Mouse (Mus musculus): ENCODE results near the gene Med16. TPM values are rescaled to one million over a fixed set of nuclear protein-coding genes. Genes with fewer than 3 reads are reported as not detected.
A peak's percentile ranks its signal among the peaks of the same experiment; 100 is the strongest.

Gene Med16
- polyA plus RNA-seq, 1 experiment from 2014 or later, result 55.3 TPM

DNA sequence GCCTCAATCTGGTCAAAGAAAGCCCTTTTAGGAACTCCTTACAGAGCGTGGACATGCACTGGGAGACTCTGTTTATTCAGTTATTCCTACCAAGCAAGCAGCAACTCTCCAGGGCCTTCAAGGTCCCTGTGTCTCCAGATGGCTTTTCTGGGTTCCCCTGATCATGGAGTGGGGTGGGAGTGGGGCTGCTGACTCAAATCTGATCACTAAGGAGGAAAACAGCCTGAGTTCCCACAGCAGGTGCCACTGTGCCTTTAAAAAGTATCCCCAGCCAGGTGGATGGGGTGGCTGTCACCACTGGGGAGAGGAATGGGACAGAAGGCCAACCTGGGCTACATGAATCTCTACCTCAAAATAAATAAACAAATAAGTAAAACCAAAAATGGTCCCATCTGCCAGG is 34.3 kb upstream of the Med16 start:
- H3K4me1 ChIP-seq (replicated peaks), result peaks cover 37% of the 10 kb centered on the region
- no peak overlapping the region for H3K27ac ChIP-seq
- no peaks in the 10 kb centered on the region for H3K9me3 ChIP-seq
- no peak overlapping the region for H3K4me3 ChIP-seq
- H3K9ac ChIP-seq, result no peak overlapping the region
- 94% methylated on average over 1 of the region's 1 CpGs for WGBS
- no peak for ATAC-seq (ENCODE audit: low FRiP score)
- H3K36me3 ChIP-seq, result peaks cover 28% of the 10 kb centered on the region
- H3K27me3 ChIP-seq, result no peaks in the 10 kb centered on the region
- no peak overlapping the region for H3K4me2 ChIP-seq

DNA sequence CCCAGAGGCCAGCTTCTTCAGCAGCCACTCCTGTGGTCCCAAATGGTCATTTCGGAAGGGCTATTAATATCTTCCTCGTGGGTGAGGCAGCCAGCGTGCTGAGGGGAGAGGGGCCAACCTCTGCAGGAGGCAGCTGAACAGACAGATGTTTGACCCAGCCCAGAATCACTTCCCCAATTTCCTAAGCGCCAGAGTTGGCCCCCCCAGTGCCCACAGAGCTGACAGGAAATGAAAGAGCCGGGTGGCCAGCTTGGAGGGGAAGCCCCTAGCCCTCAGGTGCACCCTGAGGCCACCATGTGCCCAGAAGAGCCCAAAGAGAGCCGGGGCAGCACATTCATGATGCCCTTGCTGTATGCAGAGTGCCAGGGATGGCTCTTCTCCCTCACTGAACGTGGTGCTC is 32.0 kb upstream of the Med16 start:
- no peak for ATAC-seq (ENCODE audit: low FRiP score)
- Histone ChIP-seq H3K9me3 (no peaks in the 10 kb centered on the region), H3K4me1 (replicated peaks) (peaks cover 42% of the 10 kb centered on the region), H3K4me2 (no peak overlapping the region), H3K36me3 (peaks cover 24% of the 10 kb centered on the region), H3K9ac (no peak overlapping the region), H3K27ac (no peak overlapping the region), H3K27me3 (no peaks in the 10 kb centered on the region), H3K4me3 (no peak overlapping the region)
- 71% methylated on average over 7 of the region's 7 CpGs for WGBS

DNA sequence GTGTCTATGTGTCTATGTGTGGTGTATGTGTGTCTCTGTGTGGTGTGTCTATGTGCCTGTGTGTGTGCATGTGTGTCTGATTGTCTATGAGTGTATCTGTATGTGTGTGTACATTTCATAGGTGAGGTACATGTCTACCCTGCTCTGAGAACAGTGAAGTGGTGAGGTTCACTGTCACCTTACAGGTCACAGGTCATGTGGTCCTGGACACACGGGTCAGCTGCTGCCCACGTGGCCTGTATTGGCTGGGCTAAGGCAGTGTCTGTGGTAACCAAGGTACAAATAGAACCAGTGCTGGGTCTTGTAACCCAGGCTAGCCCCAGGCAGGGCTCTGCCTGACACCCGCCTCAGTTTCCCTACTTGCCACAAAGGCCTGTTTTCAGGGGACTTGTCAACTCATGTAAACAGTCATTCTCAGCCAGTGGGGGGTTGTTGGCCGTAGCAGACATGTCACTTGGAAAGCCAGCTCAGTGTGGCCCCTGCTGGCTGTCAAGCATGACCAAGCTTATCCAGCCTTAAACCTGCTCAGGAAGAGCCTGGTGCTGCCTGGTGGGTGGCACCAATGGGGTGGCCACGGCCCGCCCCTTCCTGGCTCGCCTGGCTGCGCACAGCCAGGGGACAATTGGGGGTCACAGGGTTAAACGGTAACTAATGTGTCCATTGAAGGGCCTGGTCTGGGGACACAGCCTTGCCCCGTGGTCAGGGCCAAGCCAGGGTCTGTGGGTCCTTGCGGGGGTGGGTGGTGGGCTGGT is 29.2 kb upstream of the Med16 start:
- no peak overlapping the region for H3K4me3 ChIP-seq
- H3K27ac ChIP-seq, result no peak overlapping the region
- H3K9me3 ChIP-seq, result no peaks in the 10 kb centered on the region
- WGBS, result 30% methylated on average over 11 of the region's 11 CpGs
- peaks cover 51% of the 10 kb centered on the region for H3K4me1 ChIP-seq (replicated peaks)
- ATAC-seq (ENCODE audit: low FRiP score), result no peak
- H3K27me3 ChIP-seq, result no peaks in the 10 kb centered on the region
- H3K4me2 ChIP-seq, result no peak overlapping the region
- H3K9ac ChIP-seq, result peak overlapping the region; percentile 0; the same call in 1 of the 2 replicates
- H3K36me3 ChIP-seq, result peaks cover 30% of the 10 kb centered on the region

DNA sequence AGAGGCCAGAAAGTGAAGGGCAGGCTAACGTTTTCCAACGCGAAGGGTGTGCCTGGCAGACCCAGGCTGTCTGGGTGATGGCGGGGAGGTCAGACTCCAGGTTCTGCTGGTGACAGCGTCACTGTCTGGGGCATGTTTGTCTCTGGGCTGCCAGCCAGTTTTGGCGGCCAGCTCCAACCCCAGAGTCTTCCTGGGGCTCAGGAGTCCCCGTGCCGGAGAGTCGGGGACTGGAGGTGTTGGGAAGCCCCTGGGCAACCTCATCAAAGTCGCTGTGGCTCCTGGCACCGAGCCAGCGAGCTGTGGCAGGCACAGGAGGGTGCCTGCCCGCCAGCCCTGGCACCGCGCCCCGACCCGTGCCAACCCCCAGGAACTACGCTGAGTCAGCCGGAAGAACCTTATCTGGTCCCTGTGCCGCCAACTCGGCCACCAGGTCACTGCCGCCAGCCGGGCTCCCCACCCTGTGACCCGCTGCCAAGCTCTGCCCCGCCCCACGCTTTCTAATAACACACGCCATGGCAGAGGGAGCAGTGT is 28.3 kb upstream of the Med16 start:
- Histone ChIP-seq H3K9ac (peak overlapping the region; percentile 0; the same call in 1 of the 2 replicates), H3K4me1 (replicated peaks) (peaks cover 61% of the 10 kb centered on the region), H3K36me3 (peaks cover 36% of the 10 kb centered on the region), H3K9me3 (no peaks in the 10 kb centered on the region), H3K4me3 (no peak overlapping the region), H3K4me2 (peak overlapping the region; percentile 15; the same call in 1 of the 2 replicates), H3K27ac (peak overlapping the region; percentile 44; the same call in 1 of the 2 replicates), H3K27me3 (no peaks in the 10 kb centered on the region)
- ATAC-seq (ENCODE audit: low FRiP score), result 0 out of 2 replicates have a peak, but pooled peaks have one; percentile 1
- 53% methylated on average over 27 of the region's 27 CpGs for WGBS

DNA sequence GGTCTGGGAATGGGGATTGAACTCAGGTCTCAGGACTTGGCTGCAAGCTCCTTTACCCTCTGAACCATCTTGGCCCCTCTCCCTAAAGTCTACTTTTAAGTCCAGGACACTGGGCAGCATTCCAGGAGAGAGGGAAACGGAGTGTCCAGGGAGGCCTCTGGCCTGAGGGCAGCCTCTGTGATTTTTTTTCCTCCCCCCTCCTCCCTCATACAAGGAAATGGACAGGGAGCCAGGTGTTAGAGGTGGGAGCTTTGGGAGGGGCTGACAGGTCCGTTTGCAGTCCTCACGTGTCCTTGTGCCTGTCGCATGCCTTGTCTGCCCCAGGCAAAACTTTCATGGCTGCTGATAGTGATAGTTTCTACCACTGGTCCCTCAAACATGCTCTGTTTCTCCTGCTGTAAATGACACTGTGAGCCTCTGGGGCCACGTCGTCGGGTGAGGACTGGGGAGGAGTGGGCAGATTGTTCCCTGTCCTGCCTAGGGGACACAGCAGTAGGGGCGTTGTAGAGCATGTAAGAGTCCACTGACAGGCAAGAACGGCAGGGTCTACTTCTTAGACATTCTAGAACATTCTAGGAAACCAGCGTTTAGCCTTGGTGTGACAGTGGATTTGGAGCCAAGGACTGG is 27.7 kb upstream of the Med16 start:
- Histone ChIP-seq H3K27me3 (no peaks in the 10 kb centered on the region), H3K4me3 (no peak overlapping the region), H3K4me1 (replicated peaks) (peaks cover 65% of the 10 kb centered on the region), H3K9me3 (no peaks in the 10 kb centered on the region), H3K36me3 (peaks cover 36% of the 10 kb centered on the region), H3K27ac (peak overlapping the region; percentile 44; the same call in 1 of the 2 replicates), H3K9ac (peak overlapping the region; percentile 5; the same call in 1 of the 2 replicates), H3K4me2 (peak overlapping the region; percentile 15; the same call in 1 of the 2 replicates)
- 77% methylated on average over 10 of the region's 10 CpGs for WGBS
- ATAC-seq (ENCODE audit: low FRiP score), result no peak

DNA sequence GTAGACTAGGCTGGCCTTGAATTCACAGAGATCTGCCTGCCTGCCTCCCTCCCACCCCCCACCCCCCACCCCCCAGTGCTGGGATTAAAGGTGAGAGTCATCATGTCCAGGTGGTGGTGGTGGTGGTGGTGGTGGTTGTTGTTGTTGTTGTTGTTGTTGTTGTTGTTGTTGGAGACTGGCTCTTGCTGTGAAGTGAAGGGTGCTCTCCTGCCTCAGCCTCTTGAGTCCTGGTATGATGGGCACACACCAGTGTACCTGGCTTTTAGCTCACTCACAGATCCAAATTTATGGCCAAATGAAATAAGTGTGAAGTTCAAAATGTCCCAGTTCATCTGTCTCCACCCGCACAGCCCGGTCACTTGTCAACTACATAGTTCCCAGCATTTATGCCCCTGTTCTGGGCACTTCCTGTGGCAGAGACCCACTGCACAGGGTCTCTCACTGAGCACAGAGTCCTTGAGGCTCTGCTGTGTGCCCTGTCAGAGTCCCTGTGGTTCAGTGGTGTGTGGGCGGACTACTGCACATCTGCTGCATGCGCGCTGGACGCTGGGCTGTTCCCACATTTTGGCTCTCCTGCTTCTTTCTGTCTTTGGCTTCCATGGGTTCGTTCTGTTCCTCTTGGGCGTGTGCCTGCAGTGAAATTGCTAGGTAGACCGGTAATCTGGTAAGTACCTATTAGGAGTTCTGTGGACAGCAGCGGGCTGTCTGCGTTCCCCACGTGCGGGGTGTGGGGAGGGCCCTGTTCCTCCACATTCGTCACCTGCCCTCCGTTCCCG is 26.3 kb upstream of the Med16 start:
- H3K4me1 ChIP-seq (replicated peaks), result peaks cover 79% of the 10 kb centered on the region
- no peak overlapping the region for H3K9ac ChIP-seq
- no peak overlapping the region for H3K4me3 ChIP-seq
- peaks cover 40% of the 10 kb centered on the region for H3K36me3 ChIP-seq
- 91% methylated on average over 16 of the region's 16 CpGs for whole genome bisulfite sequencing
- no peaks in the 10 kb centered on the region for H3K27me3 ChIP-seq
- no peaks in the 10 kb centered on the region for H3K9me3 ChIP-seq
- no peak for ATAC-seq (ENCODE audit: low FRiP score)
- peak overlapping the region; percentile 71; the same call in 1 of the 2 replicates for H3K27ac ChIP-seq
- no peak overlapping the region for H3K4me2 ChIP-seq

GRCm38 (mm10) chr10:79934272-79934721 is 25.6 kb upstream of the Med16 start:
- peaks cover 38% of the 10 kb centered on the region for H3K36me3 ChIP-seq
- no peaks in the 10 kb centered on the region for H3K9me3 ChIP-seq
- peak overlapping the region; percentile 71 for H3K27ac ChIP-seq
- no peak overlapping the region for H3K4me3 ChIP-seq
- peaks cover 86% of the 10 kb centered on the region for H3K4me1 ChIP-seq (replicated peaks)
- H3K27me3 ChIP-seq, result no peaks in the 10 kb centered on the region
- WGBS, result 43% methylated on average over 13 of the region's 13 CpGs
- H3K4me2 ChIP-seq, result no peak overlapping the region
- H3K9ac ChIP-seq, result peak overlapping the region; percentile 57; the same call in 1 of the 2 replicates
- ATAC-seq (ENCODE audit: low FRiP score), result peak; percentile 30; the same call in 1 of the 2 replicates

GRCm38 (mm10) chr10:79933861-79934260 is 25.1 kb upstream of the Med16 start:
- peak overlapping the region; percentile 71 for H3K27ac ChIP-seq
- peak overlapping the region; percentile 57 for H3K9ac ChIP-seq

DNA sequence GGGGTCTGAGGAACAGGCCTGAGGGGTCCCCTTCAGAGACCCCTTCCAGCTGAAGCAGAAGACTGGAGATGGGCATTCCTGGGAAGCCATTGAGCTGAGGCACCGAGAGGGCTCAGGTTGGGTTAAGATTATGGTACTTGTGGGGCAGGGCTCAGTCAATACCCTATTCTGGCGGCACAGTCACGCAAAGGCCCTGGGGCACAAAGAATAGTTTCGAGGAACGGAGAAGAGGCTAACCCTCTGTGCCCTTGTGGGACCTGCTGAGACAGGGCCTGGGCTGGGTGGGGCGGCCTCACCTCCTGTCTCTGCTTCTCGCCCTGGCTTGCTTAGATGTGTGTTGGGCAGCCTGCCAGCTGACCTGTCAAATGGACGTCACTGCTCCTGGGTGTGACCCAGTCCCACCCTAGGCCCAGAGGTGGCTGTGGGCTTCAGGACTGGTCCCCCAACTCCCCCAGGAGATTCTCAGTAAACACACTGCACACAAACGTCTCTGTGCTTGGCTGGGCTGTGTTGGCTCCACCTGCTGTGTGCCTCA is 24.5 kb upstream of the Med16 start:
- ATAC-seq (ENCODE audit: low FRiP score), result no peak
- WGBS, result 51% methylated on average over 9 of the region's 9 CpGs
- Histone ChIP-seq H3K36me3 (peaks cover 32% of the 10 kb centered on the region), H3K9me3 (no peaks in the 10 kb centered on the region), H3K4me3 (no peak overlapping the region), H3K4me1 (replicated peaks) (peaks cover 92% of the 10 kb centered on the region), H3K9ac (peak overlapping the region; percentile 57), H3K27ac (peak overlapping the region; percentile 71), H3K27me3 (no peaks in the 10 kb centered on the region), H3K4me2 (no peak overlapping the region)

More at GRCm38 (mm10) chr10:79933861-79934260, 25.1 kb upstream of the Med16 start:
- 22% methylated on average over 6 of the region's 6 CpGs for WGBS
- Histone ChIP-seq H3K27me3 (no peaks in the 10 kb centered on the region), H3K9me3 (no peaks in the 10 kb centered on the region), H3K4me1 (replicated peaks) (peaks cover 90% of the 10 kb centered on the region), H3K4me2 (no peak overlapping the region), H3K4me3 (no peak overlapping the region), H3K36me3 (peaks cover 33% of the 10 kb centered on the region)
- no peak for ATAC-seq (ENCODE audit: low FRiP score)

GRCm38 (mm10) chr10:79932736-79933135 is 24.0 kb upstream of the Med16 start:
- ATAC-seq (ENCODE audit: low FRiP score), result no peak
- H3K27ac ChIP-seq, result peak overlapping the region; percentile 71
- H3K4me2 ChIP-seq, result 0 out of 2 replicates have a peak overlapping the region, but pooled peaks have one; percentile 4
- no peaks in the 10 kb centered on the region for H3K9me3 ChIP-seq
- peak overlapping the region; percentile 57 for H3K9ac ChIP-seq
- no peaks in the 10 kb centered on the region for H3K27me3 ChIP-seq
- H3K4me3 ChIP-seq, result no peak overlapping the region
- peaks cover 88% of the 10 kb centered on the region for H3K4me1 ChIP-seq (replicated peaks)
- 15% methylated on average over 8 of the region's 8 CpGs for WGBS
- H3K36me3 ChIP-seq, result peaks cover 27% of the 10 kb centered on the region

GRCm38 (mm10) chr10:79931797-79932196 is 23.1 kb upstream of the Med16 start:
- peaks cover 27% of the 10 kb centered on the region for H3K36me3 ChIP-seq
- H3K9me3 ChIP-seq, result no peaks in the 10 kb centered on the region
- peak overlapping the region; percentile 23; the same call in 1 of the 2 replicates for H3K27ac ChIP-seq
- ATAC-seq (ENCODE audit: low FRiP score), result no peak
- WGBS, result 85% methylated on average over 9 of the region's 9 CpGs
- H3K4me3 ChIP-seq, result no peak overlapping the region
- H3K4me1 ChIP-seq (replicated peaks), result peaks cover 79% of the 10 kb centered on the region
- no peak overlapping the region for H3K9ac ChIP-seq
- H3K4me2 ChIP-seq, result no peak overlapping the region
- H3K27me3 ChIP-seq, result no peaks in the 10 kb centered on the region
